Mouse (Mus musculus) liver, adult 2 months (tissue): ENCODE measurements at regions not wholly inside any gene's neighbourhood (a gene's known extent, or its start where the extent isn't known, plus 50 kb on each side); places are given as distances from the start of the nearest gene placed in this dataset.

ENCODE experiments used
- CTCF ChIP-seq: fragments of 200-500 bp; IDR thresholded peaks from 2 replicates; pipeline ENCODE4 v1.5.1; 2011; ENCODE audit warnings: low read depth, low read length, control low read depth
- POLR2A ChIP-seq: fragments of 200-500 bp; IDR thresholded peaks from 2 replicates; pipeline ENCODE4 v1.6.1; 2011; ENCODE audit warnings: low read length, control low read depth; ENCODE audit not compliant: insufficient read depth; ENCODE audit errors: extremely low read depth

GRCm38 (mm10) chr10:51926644-51927043 lies 95.7 kb upstream of the Vgll2 start:
- no peak for TF ChIP-seq CTCF
- TF ChIP-seq POLR2A = no peak
